Mouse (Mus musculus): ENCODE measurements around the gene Clpsl2. TPM values are rescaled to one million over a fixed set of nuclear protein-coding genes. Genes with fewer than 3 reads are reported as not detected.

Gene Clpsl2
- polyA plus RNA-seq, 1 experiment from 2014 or later = not detected

GRCm38 (mm10) chr17:28572521-28572920 is 23.3 kb downstream of the Clpsl2 start:
- H3K27me3 ChIP-seq = no peaks in the 10 kb centered on the region
- no peaks in the 10 kb centered on the region for H3K9me3 ChIP-seq
- no peak for ATAC-seq (ENCODE audit: insufficient number of reproducible peaks, low FRiP score, low TSS enrichment, low read depth)
- peaks cover 8% of the 10 kb centered on the region for H3K4me1 ChIP-seq
- H3K9ac ChIP-seq = no peak overlapping the region
- no peak overlapping the region for H3K4me2 ChIP-seq
- WGBS = 83% methylated on average over 7 of the region's 7 CpGs
- H3K4me3 ChIP-seq = no peak overlapping the region
- no peak overlapping the region for H3K27ac ChIP-seq
- no peaks in the 10 kb centered on the region for H3K36me3 ChIP-seq

- no peaks in the 10 kb centered on the region for H3K27me3 ChIP-seq
- no peaks in the 10 kb centered on the region for H3K9me3 ChIP-seq
- ATAC-seq (ENCODE audit: insufficient number of reproducible peaks, low FRiP score, low TSS enrichment, low read depth) = no peak
- peaks cover 8% of the 10 kb centered on the region for H3K4me1 ChIP-seq
- WGBS = 80% methylated on average over 6 of the region's 6 CpGs
- H3K27ac ChIP-seq = no peak overlapping the region
- no peaks in the 10 kb centered on the region for H3K36me3 ChIP-seq
- no peak overlapping the region for H3K9ac ChIP-seq
- H3K4me3 ChIP-seq = no peak overlapping the region
- no peak overlapping the region for H3K4me2 ChIP-seq
Observed at GRCm38 (mm10) chr17:28572941-28573340, 23.7 kb downstream of the Clpsl2 start.

GRCm38 (mm10) chr17:28575244-28576125 is 26.3 kb downstream of the Clpsl2 start, which contains the start of gene Lhfpl5:
Lhfpl5 (plus strand) TSS chr17:28575641.
- WGBS = 17% methylated on average over 49 of the region's 50 CpGs

GRCm38 (mm10) chr17:28580396-28580795 is 31.2 kb downstream of the Clpsl2 start:
- no peaks in the 10 kb centered on the region for H3K9me3 ChIP-seq
- H3K9ac ChIP-seq = no peak overlapping the region
- H3K4me2 ChIP-seq = no peak overlapping the region
- H3K4me1 ChIP-seq = peaks cover 6% of the 10 kb centered on the region
- H3K27me3 ChIP-seq = no peaks in the 10 kb centered on the region
- H3K4me3 ChIP-seq = no peak overlapping the region
- no peak overlapping the region for H3K27ac ChIP-seq
- WGBS = 2% methylated on average over 9 of the region's 9 CpGs
- H3K36me3 ChIP-seq = no peaks in the 10 kb centered on the region
- no peak for ATAC-seq (ENCODE audit: insufficient number of reproducible peaks, low FRiP score, low TSS enrichment, low read depth)

More at GRCm38 (mm10) chr17:28575244-28576125, 26.3 kb downstream of the Clpsl2 start, which contains the start of gene Lhfpl5:
- no peak within 1 kb of the TSS for H3K27ac ChIP-seq
- peak; percentile 46; the same call in 1 of the 2 replicates for ATAC-seq (ENCODE audit: insufficient number of reproducible peaks, low FRiP score, low TSS enrichment, low read depth)
- peaks cover 8% of the 10 kb centered on the region for H3K4me1 ChIP-seq
- H3K4me2 ChIP-seq = peak within 1 kb of the TSS; percentile 54
- no peaks in the 10 kb centered on the region for H3K36me3 ChIP-seq
- H3K9me3 ChIP-seq = no peaks in the 10 kb centered on the region
- no peak within 1 kb of the TSS for H3K9ac ChIP-seq
- peak within 1 kb of the TSS; percentile 26 for H3K4me3 ChIP-seq
- H3K27me3 ChIP-seq = no peaks in the 10 kb centered on the region

GRCm38 (mm10) chr17:28581056-28581455 is 31.8 kb downstream of the Clpsl2 start:
- 64% methylated on average over 2 of the region's 2 CpGs for WGBS
- H3K4me2 ChIP-seq = no peak overlapping the region
- no peak for ATAC-seq (ENCODE audit: insufficient number of reproducible peaks, low FRiP score, low TSS enrichment, low read depth)
- no peak overlapping the region for H3K4me3 ChIP-seq
- H3K4me1 ChIP-seq = no peaks in the 10 kb centered on the region
- H3K36me3 ChIP-seq = no peaks in the 10 kb centered on the region
- H3K27me3 ChIP-seq = no peaks in the 10 kb centered on the region
- H3K9me3 ChIP-seq = no peaks in the 10 kb centered on the region
- no peak overlapping the region for H3K27ac ChIP-seq
- H3K9ac ChIP-seq = no peak overlapping the region

- H3K36me3 ChIP-seq = peaks cover 40% of the 10 kb centered on the region
- WGBS = 48% methylated on average over 3 of the region's 3 CpGs
Observed at GRCm38 (mm10) chr17:28586509-28586908, 37.3 kb downstream of the Clpsl2 start.

GRCm38 (mm10) chr17:28588591-28588990 is 39.4 kb downstream of the Clpsl2 start:
- ATAC-seq (ENCODE audit: insufficient number of reproducible peaks, low FRiP score, low TSS enrichment, low read depth) = no peak
- Histone ChIP-seq H3K27me3 (no peaks in the 10 kb centered on the region), H3K4me3 (no peak overlapping the region), H3K9ac (no peak overlapping the region), H3K4me1 (no peaks in the 10 kb centered on the region; the same call in 1 of the 2 replicates), H3K27ac (no peak overlapping the region), H3K36me3 (peaks cover 60% of the 10 kb centered on the region), H3K4me2 (no peak overlapping the region), H3K9me3 (no peaks in the 10 kb centered on the region)
- WGBS = 69% methylated on average over 2 of the region's 2 CpGs

More at GRCm38 (mm10) chr17:28586509-28586908, 37.3 kb downstream of the Clpsl2 start:
- Histone ChIP-seq H3K9ac (no peak overlapping the region), H3K4me1 (no peaks in the 10 kb centered on the region; the same call in 1 of the 2 replicates), H3K27me3 (no peaks in the 10 kb centered on the region), H3K4me2 (no peak overlapping the region), H3K4me3 (no peak overlapping the region), H3K27ac (no peak overlapping the region), H3K9me3 (no peaks in the 10 kb centered on the region)
- ATAC-seq (ENCODE audit: insufficient number of reproducible peaks, low FRiP score, low TSS enrichment, low read depth) = no peak

- Histone ChIP-seq H3K9me3 (no peaks in the 10 kb centered on the region), H3K27me3 (no peaks in the 10 kb centered on the region), H3K27ac (no peak overlapping the region), H3K9ac (no peak overlapping the region), H3K36me3 (peaks cover 66% of the 10 kb centered on the region), H3K4me3 (no peak overlapping the region), H3K4me2 (no peak overlapping the region), H3K4me1 (peaks cover 5% of the 10 kb centered on the region; the same call in 1 of the 2 replicates)
- no peak for ATAC-seq (ENCODE audit: insufficient number of reproducible peaks, low FRiP score, low TSS enrichment, low read depth)
- 86% methylated on average over 3 of the region's 3 CpGs for WGBS
Observed at GRCm38 (mm10) chr17:28590596-28590995, 41.4 kb downstream of the Clpsl2 start.

GRCm38 (mm10) chr17:28591476-28591875 is 42.3 kb downstream of the Clpsl2 start:
- Histone ChIP-seq H3K4me1 (peaks cover 5% of the 10 kb centered on the region; the same call in 1 of the 2 replicates), H3K27ac (no peak overlapping the region), H3K27me3 (no peaks in the 10 kb centered on the region), H3K9me3 (no peaks in the 10 kb centered on the region), H3K4me3 (no peak overlapping the region), H3K4me2 (no peak overlapping the region), H3K36me3 (peaks cover 74% of the 10 kb centered on the region), H3K9ac (no peak overlapping the region)
- 92% methylated on average over 5 of the region's 5 CpGs for WGBS
- ATAC-seq (ENCODE audit: insufficient number of reproducible peaks, low FRiP score, low TSS enrichment, low read depth) = no peak

GRCm38 (mm10) chr17:28592998-28593397 is 43.8 kb downstream of the Clpsl2 start:
- Histone ChIP-seq H3K4me3 (no peak overlapping the region), H3K27me3 (no peaks in the 10 kb centered on the region), H3K4me1 (0 out of 2 replicates have a peak, but pooled peaks cover 5% of the 10 kb centered on the region), H3K9ac (no peak overlapping the region), H3K27ac (no peak overlapping the region; the same call in 1 of the 2 replicates), H3K36me3 (peaks cover 80% of the 10 kb centered on the region), H3K4me2 (no peak overlapping the region), H3K9me3 (no peaks in the 10 kb centered on the region)
- no peak for ATAC-seq (ENCODE audit: insufficient number of reproducible peaks, low FRiP score, low TSS enrichment, low read depth)
- 21% methylated on average over 4 of the region's 4 CpGs for WGBS

- Histone ChIP-seq H3K9me3 (no peaks in the 10 kb centered on the region), H3K36me3 (peaks cover 78% of the 10 kb centered on the region), H3K9ac (no peak overlapping the region), H3K4me1 (0 out of 2 replicates have a peak, but pooled peaks cover 5% of the 10 kb centered on the region), H3K27ac (no peak overlapping the region; the same call in 1 of the 2 replicates), H3K27me3 (no peaks in the 10 kb centered on the region), H3K4me2 (no peak overlapping the region), H3K4me3 (no peak overlapping the region)
- WGBS = 46% methylated on average over 4 of the region's 4 CpGs
- ATAC-seq (ENCODE audit: insufficient number of reproducible peaks, low FRiP score, low TSS enrichment, low read depth) = peak; percentile 63; the same call in 1 of the 2 replicates
Observed at GRCm38 (mm10) chr17:28593965-28594364, 44.8 kb downstream of the Clpsl2 start.

GRCm38 (mm10) chr17:28600780-28601179 is 51.6 kb downstream of the Clpsl2 start:
- H3K27me3 ChIP-seq = no peaks in the 10 kb centered on the region
- 88% methylated on average over 5 of the region's 5 CpGs for WGBS
- no peak overlapping the region for H3K9ac ChIP-seq
- H3K4me2 ChIP-seq = no peak overlapping the region
- H3K36me3 ChIP-seq = peaks cover 88% of the 10 kb centered on the region
- no peak overlapping the region for H3K27ac ChIP-seq
- H3K4me3 ChIP-seq = no peak overlapping the region
- H3K9me3 ChIP-seq = no peaks in the 10 kb centered on the region
- H3K4me1 ChIP-seq = no peaks in the 10 kb centered on the region
- no peak for ATAC-seq (ENCODE audit: insufficient number of reproducible peaks, low FRiP score, low TSS enrichment, low read depth)

Measured in limb, embryonic 15.5 days (tissue).